22 mouse cellular contexts compared by ENCODE assay signal in the genomic region with DNA sequence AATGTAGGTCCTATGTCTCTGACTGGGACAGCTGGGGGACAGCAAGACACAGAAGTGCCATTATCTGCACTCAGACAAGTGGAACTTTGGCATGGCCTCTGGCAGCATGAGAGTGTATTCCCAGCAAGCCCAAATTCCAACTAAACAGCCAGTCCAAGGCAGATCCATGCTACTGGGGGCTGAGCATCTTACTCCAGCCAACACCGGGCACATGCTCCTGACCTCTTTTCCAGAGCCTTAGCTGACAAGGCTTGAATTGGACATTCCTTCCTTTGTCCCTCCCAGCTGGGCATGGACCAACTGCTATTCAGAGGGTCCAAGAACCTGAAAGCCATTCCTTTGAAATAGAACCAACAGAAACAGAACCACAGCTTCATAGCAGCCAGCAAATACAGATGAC. TPM values are rescaled to one million over a fixed set of nuclear protein-coding genes. Genes with fewer than 3 reads are reported as not detected.
DNase-seq lines count a peak whose midpoint lies in the region; ATAC-seq and TF ChIP-seq lines count a peak whose summit lies in the region.
"Had no signal": no experiment of that assay in that cellular context is flagged by ENCODE, and none has a peak within 500 bp of the region (broad histone marks: within the 10 kb centered on the region; RNA-seq: fewer than 3 reads in every experiment).

No protein-coding gene starts in this region.

- H3K27ac ChIP-seq in hindbrain, embryonic 16.5 days (ENCODE audit: low read depth, low read length), result no peak overlapping the region
- no peak overlapping the region for H3K27ac ChIP-seq in hindbrain, embryonic 12.5 days
- H3K27ac ChIP-seq in lung, postnatal 0 days (ENCODE audit: low read length), result peak overlapping the region; percentile 3; the same call in 1 of the 2 replicates
- H3K27ac ChIP-seq: embryonic facial prominence, embryonic 10.5 days; neural tube, embryonic 12.5 days; stomach, embryonic 15.5 days had no signal

- H3K9ac ChIP-seq in hindbrain, embryonic 16.5 days (ENCODE audit: low read depth, low read length), result no peak overlapping the region
- no peak overlapping the region for H3K9ac ChIP-seq in hindbrain, embryonic 12.5 days
- no peak overlapping the region for H3K9ac ChIP-seq in lung, postnatal 0 days (replicated peaks; ENCODE audit: low read depth)
- H3K9ac ChIP-seq: neural tube, embryonic 12.5 days; stomach, embryonic 15.5 days had no signal

- H3K9me3 ChIP-seq in hindbrain, embryonic 16.5 days (ENCODE audit: control insufficient read depth, low read length), result no peaks in the 10 kb centered on the region
- no peaks in the 10 kb centered on the region for H3K9me3 ChIP-seq in hindbrain, embryonic 12.5 days (replicated peaks)
- no peaks in the 10 kb centered on the region for H3K9me3 ChIP-seq in lung, postnatal 0 days (ENCODE audit: low read length)
- H3K9me3 ChIP-seq: embryonic facial prominence, embryonic 10.5 days; neural tube, embryonic 12.5 days; stomach, embryonic 15.5 days had no signal

- peak; percentile 31 for DNase-seq in cerebellum, adult 11-12 months
- DNase-seq in cerebellum, postnatal 14 days, result no peak
- DNase-seq in lung, postnatal 0 days (ENCODE audit: low spot score), result no peak
- no peak for DNase-seq in lung, postnatal 25 days (ENCODE audit: low spot score)
- peak; percentile 42 to 52 for DNase-seq in layer of hippocampus, postnatal 10 days (ENCODE audit: low spot score in 2 of 2)
- DNase-seq: cerebellum, postnatal 25 days; kidney, adult 8-10 months; kidney, postnatal 36 days; spleen, adult 18-20 months had no signal

- no peak for TF ChIP-seq EP300 in lung, postnatal 0 days (IDR thresholded peaks at IDR 0.05)

- no peaks in the 10 kb centered on the region for H3K27me3 ChIP-seq in hindbrain, embryonic 16.5 days (replicated peaks; ENCODE audit: control insufficient read depth, insufficient read depth, low read length)
- H3K27me3 ChIP-seq in hindbrain, embryonic 12.5 days, result peaks cover 7% of the 10 kb centered on the region
- 0 out of 2 replicates have a peak, but pooled peaks cover 3% of the 10 kb centered on the region for H3K27me3 ChIP-seq in lung, postnatal 0 days (replicated peaks; ENCODE audit: insufficient read depth, low read length)

- H3K4me3 ChIP-seq in hindbrain, embryonic 16.5 days (ENCODE audit: low read length), result no peak overlapping the region
- H3K4me3 ChIP-seq in hindbrain, embryonic 12.5 days, result no peak overlapping the region
- H3K4me3 ChIP-seq in lung, postnatal 0 days (ENCODE audit: low read depth, low read length), result no peak overlapping the region
- H3K4me3 ChIP-seq: embryonic facial prominence, embryonic 10.5 days; erythroblast, embryonic 14.5 days; neural tube, embryonic 12.5 days; stomach, embryonic 15.5 days had no signal

- no peaks in the 10 kb centered on the region for H3K4me1 ChIP-seq in hindbrain, embryonic 16.5 days (ENCODE audit: control insufficient read depth, insufficient read depth, low read depth, low read length)
- no peaks in the 10 kb centered on the region for H3K4me1 ChIP-seq in hindbrain, embryonic 12.5 days
- peaks cover 18% of the 10 kb centered on the region for H3K4me1 ChIP-seq in lung, postnatal 0 days (ENCODE audit: insufficient read depth, low read depth, low read length)
- H3K4me1 ChIP-seq: neural tube, embryonic 12.5 days; stomach, embryonic 15.5 days had no signal

- no peak for TF ChIP-seq CTCF in lung, postnatal 0 days (IDR thresholded peaks at IDR 0.05)

- H3K4me2 ChIP-seq in hindbrain, embryonic 16.5 days (ENCODE audit: low read length), result no peak overlapping the region
- H3K4me2 ChIP-seq in hindbrain, embryonic 12.5 days (replicated peaks), result no peak overlapping the region
- H3K4me2 ChIP-seq in lung, postnatal 0 days (replicated peaks; ENCODE audit: low read depth, low read length), result no peak overlapping the region
- H3K4me2 ChIP-seq: neural tube, embryonic 12.5 days; stomach, embryonic 15.5 days had no signal

- ATAC-seq in hindbrain, embryonic 16.5 days, result peak; percentile 89
- ATAC-seq in hindbrain, embryonic 12.5 days (ENCODE audit: low FRiP score), result no peak
- ATAC-seq in lung, postnatal 0 days, result no peak
- no peak for ATAC-seq in CD4-positive, CD25-positive, alpha-beta regulatory T cell, adult 4 months
- ATAC-seq: forebrain, embryonic 16.5 days had no signal

- no peaks in the 10 kb centered on the region for H3K36me3 ChIP-seq in hindbrain, embryonic 16.5 days (ENCODE audit: control insufficient read depth, insufficient read depth, low read length)
- H3K36me3 ChIP-seq in hindbrain, embryonic 12.5 days, result no peaks in the 10 kb centered on the region
- no peaks in the 10 kb centered on the region for H3K36me3 ChIP-seq in lung, postnatal 0 days (ENCODE audit: insufficient read depth, low read length)
- H3K36me3 ChIP-seq: embryonic facial prominence, embryonic 10.5 days; neural tube, embryonic 12.5 days; stomach, embryonic 15.5 days had no signal

- WGBS in hindbrain, embryonic 16.5 days, result 50% methylated on average over 1 of the region's 1 CpGs
- WGBS in hindbrain, embryonic 12.5 days, result 26% methylated on average over 1 of the region's 1 CpGs
- 61% methylated on average over 1 of the region's 1 CpGs for WGBS in lung, postnatal 0 days

RNA-seq across cellular contexts. Expression of gene Tex33, which starts 26.1 kb away (rescaled TPM):
- 0.17 TPM in 1 of 2 replicates, not detected in the other for polyA plus RNA-seq in hindbrain, embryonic 16.5 days (2015; fragmentation: Nextera tagmentation; extraction: Ambion mirVana)
- polyA plus RNA-seq in hindbrain, embryonic 12.5 days (2016; fragmentation: Nextera tagmentation; extraction: Ambion mirVana), result not detected in 2 replicates
- polyA plus RNA-seq in lung, postnatal 0 days (2015; fragmentation: Nextera tagmentation; extraction: Ambion mirVana), result not detected in 2 replicates
- total RNA-seq in layer of hippocampus, postnatal 10 days (2021), result under 1 TPM in 1 of 2 experiments, not detected in 1; 0.49 TPM
- not detected for polyA plus RNA-seq in CD4-positive, CD25-positive, alpha-beta regulatory T cell, adult 4 months (2017; shearing (Covaris generic))
- total RNA-seq: adrenal gland, postnatal 14 days; CH12.LX; left cerebral cortex, postnatal 25 days had no signal
- polyA plus RNA-seq: embryonic facial prominence, embryonic 10.5 days; erythroblast, embryonic 14.5 days; forebrain, embryonic 16.5 days; heart, embryonic 14.5 days; lung, adult 2 months; neural tube, embryonic 12.5 days; stomach, embryonic 15.5 days had no signal

RNA-seq across cellular contexts. Expression of gene Tst, which starts 36.1 kb away (rescaled TPM):
- polyA plus RNA-seq in hindbrain, embryonic 16.5 days (2015; fragmentation: Nextera tagmentation; extraction: Ambion mirVana), result 30.3 and 43.5 TPM in 2 replicates
- polyA plus RNA-seq in hindbrain, embryonic 12.5 days (2016; fragmentation: Nextera tagmentation; extraction: Ambion mirVana), result 7.0 and 9.3 TPM in 2 replicates
- polyA plus RNA-seq in lung, postnatal 0 days (2015; fragmentation: Nextera tagmentation; extraction: Ambion mirVana), result 160 and 171 TPM in 2 replicates
- total RNA-seq in layer of hippocampus, postnatal 10 days (2021), result 10 to 100 TPM; 43.7 to 55.4 TPM
- polyA plus RNA-seq in CD4-positive, CD25-positive, alpha-beta regulatory T cell, adult 4 months (2017; shearing (Covaris generic)), result 1 to 10 TPM; 1.6 to 2.8 TPM

RNA-seq across cellular contexts. Expression of gene Mpst, which starts 36.6 kb away (rescaled TPM):
- polyA plus RNA-seq in hindbrain, embryonic 16.5 days (2015; fragmentation: Nextera tagmentation; extraction: Ambion mirVana), result 5.1 and 5.2 TPM in 2 replicates
- polyA plus RNA-seq in hindbrain, embryonic 12.5 days (2016; fragmentation: Nextera tagmentation; extraction: Ambion mirVana), result 1.7 and 1.8 TPM in 2 replicates
- polyA plus RNA-seq in lung, postnatal 0 days (2015; fragmentation: Nextera tagmentation; extraction: Ambion mirVana), result 4.1 TPM in 2 replicates
- total RNA-seq in layer of hippocampus, postnatal 10 days (2021), result 10 to 100 TPM; 50.5 to 55.2 TPM
- polyA plus RNA-seq in CD4-positive, CD25-positive, alpha-beta regulatory T cell, adult 4 months (2017; shearing (Covaris generic)), result 1 to 10 TPM; 1.2 to 5.7 TPM

RNA-seq across cellular contexts. Expression of gene Csf2rb, which starts 44.1 kb away (rescaled TPM):
- polyA plus RNA-seq in hindbrain, embryonic 16.5 days (2015; fragmentation: Nextera tagmentation; extraction: Ambion mirVana), result 0.44 and 0.49 TPM in 2 replicates
- 1.7 and 2.1 TPM in 2 replicates for polyA plus RNA-seq in hindbrain, embryonic 12.5 days (2016; fragmentation: Nextera tagmentation; extraction: Ambion mirVana)
- polyA plus RNA-seq in lung, postnatal 0 days (2015; fragmentation: Nextera tagmentation; extraction: Ambion mirVana), result 7.8 and 8.7 TPM in 2 replicates
- 1 to 10 TPM; 1.5 to 2.4 TPM for total RNA-seq in layer of hippocampus, postnatal 10 days (2021)
- polyA plus RNA-seq in CD4-positive, CD25-positive, alpha-beta regulatory T cell, adult 4 months (2017; shearing (Covaris generic)), result under 1 TPM; 0.08 to 0.63 TPM

RNA-seq across cellular contexts. Expression of gene Kctd17, which starts 58.7 kb away (rescaled TPM):
- polyA plus RNA-seq in hindbrain, embryonic 16.5 days (2015; fragmentation: Nextera tagmentation; extraction: Ambion mirVana), result 161 and 172 TPM in 2 replicates
- 79.8 and 85.2 TPM in 2 replicates for polyA plus RNA-seq in hindbrain, embryonic 12.5 days (2016; fragmentation: Nextera tagmentation; extraction: Ambion mirVana)
- 23.4 and 27.4 TPM in 2 replicates for polyA plus RNA-seq in lung, postnatal 0 days (2015; fragmentation: Nextera tagmentation; extraction: Ambion mirVana)
- total RNA-seq in layer of hippocampus, postnatal 10 days (2021), result 100 to 1,000 TPM; 208 to 216 TPM
- polyA plus RNA-seq in CD4-positive, CD25-positive, alpha-beta regulatory T cell, adult 4 months (2017; shearing (Covaris generic)), result 1 to 10 TPM; 5.1 to 5.5 TPM
- total RNA-seq: CH12.LX had no signal

Comparison
In these comparisons a context has a peak if more than half of its experiments do, and no peak if none do; other contexts are left out.
1. DNase-seq: peak in cerebellum, adult 11-12 months (single experiment) and layer of hippocampus, postnatal 10 days (2 of 2); none in cerebellum, postnatal 14 days (0 of 2), lung, postnatal 0 days (single experiment) and lung, postnatal 25 days (single experiment).